Mouse (Mus musculus) embryonic facial prominence, embryonic 11.5 days (tissue): ENCODE results near the gene Dlec1. TPM values are rescaled to one million over a fixed set of nuclear protein-coding genes. Genes with fewer than 3 reads are reported as not detected.

ENCODE experiments used
- ATAC-seq: fragments of 200-750 bp; cut with Nextera tagmentation; replicated peaks from 2 replicates; pipeline ENCODE4 v1.8.0; 2017; ENCODE audit warnings: low read depth; ENCODE audit not compliant: insufficient number of reproducible peaks, low FRiP score, low TSS enrichment
- DNase-seq: peaks from one replicate; pipeline ENCODE4 v3.0.0-alpha.2; 2015; ENCODE audit warnings: low spot score
- H3K27ac ChIP-seq: fragments of 300-500 bp; sonication (generic); replicated peaks from 2 replicates; pipeline ENCODE4 v1.5.1; 2014; ENCODE audit warnings: mild to moderate bottlenecking, low read depth, low read length, control low read depth
- H3K27me3 ChIP-seq: fragments of 300-500 bp; sonication (generic); 2 replicates; pipeline ENCODE4 v1.6.1; 2014; ENCODE audit warnings: mild to moderate bottlenecking, low read length, moderate library complexity, mixed read lengths; ENCODE audit not compliant: control insufficient read depth, insufficient read depth
- H3K36me3 ChIP-seq: fragments of 300-500 bp; sonication (generic); replicated peaks from 2 replicates; pipeline ENCODE4 v1.6.1; 2014; ENCODE audit warnings: low read depth, mild to moderate bottlenecking, low read length, moderate library complexity, mixed read lengths; ENCODE audit not compliant: control insufficient read depth, insufficient read depth
- H3K4me1 ChIP-seq: fragments of 300-500 bp; sonication (generic); 2 replicates; pipeline ENCODE4 v1.6.1; 2014; ENCODE audit warnings: low read length, mixed read lengths; ENCODE audit not compliant: control insufficient read depth, insufficient read depth
- H3K4me2 ChIP-seq: fragments of 300-500 bp; sonication (generic); 2 replicates; pipeline ENCODE4 v1.6.1; 2014; ENCODE audit warnings: low read depth, mild to moderate bottlenecking, control low read depth, low read length, moderate library complexity
- H3K4me3 ChIP-seq: fragments of 300-500 bp; sonication (generic); 2 replicates; pipeline ENCODE4 v1.5.1; 2014; ENCODE audit warnings: low read depth, low read length, control low read depth
- H3K9ac ChIP-seq: fragments of 300-500 bp; sonication (generic); replicated peaks from 2 replicates; pipeline ENCODE4 v1.6.1; 2014; ENCODE audit warnings: mild to moderate bottlenecking, control low read depth, low read length
- H3K9me3 ChIP-seq: fragments of 300-500 bp; sonication (generic); replicated peaks from 2 replicates; pipeline ENCODE4 v1.6.1; 2016; ENCODE audit warnings: mild to moderate bottlenecking, low read length, inconsistent platforms, mixed read lengths; ENCODE audit not compliant: control insufficient read depth
- WGBS: fragments of 180-500 bp; shearing (Covaris S2); extraction: QIAGEN DNeasy Blood & Tissue Kit; methylation state at CpG from one replicate; pipeline ENCODE4 v1.1.7; 2014; 5-methylcytosine and 5-hydroxymethylcytosine counted together
- polyA plus RNA-seq: library from polyadenylated mRNA; unstranded; fragments of >200 nt; fragmentation: Nextera tagmentation; extraction: Ambion mirVana; gene quantifications from 2 replicates; pipeline ENCODE4 v1.2.1, GENCODE M21; 2014

Dlec1 gene
- polyA plus RNA-seq, 1 experiment from 2014 or later: 0.69 TPM

DNA sequence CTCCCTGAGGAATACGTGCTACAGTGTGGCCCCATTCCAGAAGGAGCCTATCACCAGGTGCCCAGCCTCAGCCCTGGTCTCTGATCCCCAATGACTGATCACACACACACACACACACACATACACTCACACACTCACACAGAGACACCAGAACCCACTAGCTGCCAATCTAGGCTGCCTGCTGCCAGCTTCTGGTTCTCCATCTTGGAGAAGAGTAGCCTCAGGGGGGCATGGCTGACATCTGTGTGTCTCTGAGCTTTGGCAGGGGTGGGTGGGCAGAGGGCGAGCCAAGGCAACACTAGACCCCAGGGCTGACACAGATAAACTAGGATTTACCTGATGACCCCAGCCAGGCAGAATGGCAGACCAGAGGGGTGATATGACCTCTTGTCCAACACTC, 36.6 kb downstream of the Dlec1 start:
- Histone ChIP-seq H3K4me1 (no peaks in the 10 kb centered on the region), H3K4me2 (no peak overlapping the region), H3K9ac (no peak overlapping the region), H3K27ac (no peak overlapping the region), H3K9me3 (no peaks in the 10 kb centered on the region), H3K4me3 (no peak overlapping the region), H3K27me3 (no peaks in the 10 kb centered on the region), H3K36me3 (no peaks in the 10 kb centered on the region)
- WGBS: 87% methylated on average over 2 of the region's 2 CpGs
- ATAC-seq: no peak
- DNase-seq: no peak

DNA sequence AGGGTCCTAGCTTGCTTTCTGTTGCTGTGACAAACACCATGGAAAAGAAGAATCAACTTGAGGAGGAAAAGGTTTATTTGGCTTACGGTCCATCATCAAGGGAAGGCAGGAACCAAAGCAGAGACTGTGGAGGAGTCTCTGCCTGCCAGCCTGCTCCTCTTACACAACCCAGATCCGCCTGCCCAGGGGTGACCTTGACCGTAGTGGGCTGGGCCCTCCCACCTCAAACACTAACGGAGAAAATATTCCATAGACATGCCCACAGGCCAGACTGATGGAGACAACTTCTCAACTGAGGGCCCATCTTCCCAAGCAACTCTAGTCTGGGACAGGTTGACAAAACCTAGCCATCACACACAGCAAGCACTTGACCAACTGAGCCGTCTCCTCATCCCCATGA, 39.8 kb downstream of the Dlec1 start:
- H3K9me3 ChIP-seq: no peaks in the 10 kb centered on the region
- no peaks in the 10 kb centered on the region for H3K27me3 ChIP-seq
- no peaks in the 10 kb centered on the region for H3K36me3 ChIP-seq
- ATAC-seq (no peak), DNase-seq (no peak)
- H3K4me2 ChIP-seq: no peak overlapping the region
- WGBS: 89% methylated on average over 5 of the region's 5 CpGs
- H3K9ac ChIP-seq: no peak overlapping the region
- H3K27ac ChIP-seq: no peak overlapping the region
- H3K4me3 ChIP-seq: no peak overlapping the region
- H3K4me1 ChIP-seq: no peaks in the 10 kb centered on the region

DNA sequence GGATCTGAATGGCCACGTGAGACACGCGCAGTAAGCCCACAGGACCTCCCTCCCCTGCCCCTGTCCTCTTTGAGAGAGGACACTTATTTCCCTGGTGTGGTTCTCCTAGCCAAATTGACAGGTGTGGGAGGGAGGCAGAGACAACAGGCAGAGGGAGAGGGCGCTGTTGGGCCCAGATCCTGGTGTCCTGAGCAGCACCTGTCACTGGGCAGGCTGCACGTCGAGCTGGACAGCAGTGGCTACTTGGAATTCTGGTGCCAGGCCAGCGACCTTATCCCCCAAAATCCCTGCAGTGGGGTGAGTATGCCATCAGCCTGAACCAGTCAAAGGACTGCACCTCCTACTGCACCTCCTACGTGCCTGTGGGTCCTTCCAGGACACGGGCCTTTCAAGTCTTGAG, 41.1 kb downstream of the Dlec1 start:
- Histone ChIP-seq H3K9me3 (no peaks in the 10 kb centered on the region), H3K4me2 (no peak overlapping the region), H3K4me3 (no peak overlapping the region), H3K4me1 (no peaks in the 10 kb centered on the region), H3K27ac (no peak overlapping the region), H3K9ac (no peak overlapping the region), H3K36me3 (no peaks in the 10 kb centered on the region), H3K27me3 (no peaks in the 10 kb centered on the region)
- DNase-seq (no peak), ATAC-seq (no peak)
- 68% methylated on average over 9 of the region's 9 CpGs for WGBS

DNA sequence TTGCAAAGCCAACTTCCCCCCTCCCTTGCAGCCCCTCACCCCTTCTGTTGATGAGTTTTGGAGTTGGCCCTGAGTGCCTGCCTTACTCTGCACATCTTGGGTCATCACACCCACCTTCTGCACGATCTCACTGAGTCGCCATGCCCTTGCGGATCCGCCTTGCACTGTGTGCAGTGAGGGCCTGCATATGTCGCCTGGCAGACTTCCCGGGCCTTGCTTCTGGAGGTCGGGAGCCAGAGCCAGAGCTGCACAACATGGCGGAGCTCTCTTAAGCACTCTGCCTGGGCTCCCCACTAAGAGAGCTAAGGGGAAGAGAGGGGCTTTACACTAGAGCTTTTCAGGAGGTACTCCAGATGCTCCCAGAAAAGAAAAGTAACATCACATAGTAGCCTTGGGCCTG, 42.4 kb downstream of the Dlec1 start:
- Histone ChIP-seq H3K4me2 (no peak overlapping the region), H3K9ac (no peak overlapping the region), H3K27me3 (no peaks in the 10 kb centered on the region), H3K36me3 (no peaks in the 10 kb centered on the region), H3K4me1 (no peaks in the 10 kb centered on the region), H3K4me3 (no peak overlapping the region), H3K27ac (no peak overlapping the region), H3K9me3 (no peaks in the 10 kb centered on the region)
- ATAC-seq (no peak), DNase-seq (no peak)
- 82% methylated on average over 8 of the region's 8 CpGs for WGBS

DNA sequence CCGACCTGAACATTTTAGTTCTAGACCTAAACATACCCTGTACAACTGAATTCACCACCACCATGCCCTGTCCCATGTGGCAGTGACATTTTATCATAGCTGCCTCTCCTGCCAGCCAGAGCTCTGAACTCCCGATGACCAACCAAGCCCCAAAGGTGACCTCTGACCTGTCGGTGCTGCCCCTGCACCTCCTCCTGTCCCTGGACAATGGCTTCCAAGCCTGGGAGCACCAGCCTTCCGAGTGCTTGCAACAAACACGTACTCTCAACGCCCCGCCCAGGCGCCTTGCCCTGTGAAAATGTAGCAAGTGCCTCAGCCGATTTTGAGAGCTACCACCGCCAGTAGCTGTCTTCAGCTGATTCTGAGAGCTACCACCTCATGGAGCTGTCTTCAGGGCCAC, 42.9 kb downstream of the Dlec1 start:
- ATAC-seq: no peak

DNA sequence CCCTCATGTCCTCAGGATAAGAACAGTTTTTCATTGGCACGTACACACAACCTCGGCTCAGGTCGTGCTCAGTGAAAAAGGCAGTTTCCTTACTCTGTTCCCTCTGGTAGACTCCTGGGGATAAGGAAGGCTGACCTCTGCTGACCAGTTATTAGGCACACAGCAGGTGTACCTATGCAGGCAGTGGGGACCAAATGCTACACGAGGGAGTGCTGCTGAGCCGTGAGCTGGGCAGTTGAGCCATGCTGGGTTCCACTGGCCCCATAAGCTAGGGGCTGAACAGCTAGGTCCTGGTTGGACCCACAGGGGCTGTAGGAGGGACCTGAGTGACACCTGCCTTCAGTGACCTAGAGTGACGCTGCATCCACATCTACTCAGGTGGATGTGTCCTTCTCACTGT, 43.4 kb downstream of the Dlec1 start:
- ATAC-seq: no peak
- H3K4me3 ChIP-seq: no peak overlapping the region
- no peaks in the 10 kb centered on the region for H3K27me3 ChIP-seq
- no peak overlapping the region for H3K4me2 ChIP-seq
- no peak overlapping the region for H3K27ac ChIP-seq
- H3K9ac ChIP-seq: no peak overlapping the region
- WGBS: 59% methylated on average over 6 of the region's 6 CpGs
- no peaks in the 10 kb centered on the region for H3K4me1 ChIP-seq
- DNase-seq: no peak
- no peaks in the 10 kb centered on the region for H3K9me3 ChIP-seq
- H3K36me3 ChIP-seq: no peaks in the 10 kb centered on the region

More for the DNA sequence above, 42.9 kb downstream of the Dlec1 start:
- DNase-seq: no peak
- no peaks in the 10 kb centered on the region for H3K27me3 ChIP-seq
- no peak overlapping the region for H3K27ac ChIP-seq
- H3K4me2 ChIP-seq: no peak overlapping the region
- 52% methylated on average over 10 of the region's 10 CpGs for WGBS
- no peaks in the 10 kb centered on the region for H3K9me3 ChIP-seq
- H3K4me1 ChIP-seq: no peaks in the 10 kb centered on the region
- H3K36me3 ChIP-seq: no peaks in the 10 kb centered on the region
- no peak overlapping the region for H3K4me3 ChIP-seq
- no peak overlapping the region for H3K9ac ChIP-seq

DNA sequence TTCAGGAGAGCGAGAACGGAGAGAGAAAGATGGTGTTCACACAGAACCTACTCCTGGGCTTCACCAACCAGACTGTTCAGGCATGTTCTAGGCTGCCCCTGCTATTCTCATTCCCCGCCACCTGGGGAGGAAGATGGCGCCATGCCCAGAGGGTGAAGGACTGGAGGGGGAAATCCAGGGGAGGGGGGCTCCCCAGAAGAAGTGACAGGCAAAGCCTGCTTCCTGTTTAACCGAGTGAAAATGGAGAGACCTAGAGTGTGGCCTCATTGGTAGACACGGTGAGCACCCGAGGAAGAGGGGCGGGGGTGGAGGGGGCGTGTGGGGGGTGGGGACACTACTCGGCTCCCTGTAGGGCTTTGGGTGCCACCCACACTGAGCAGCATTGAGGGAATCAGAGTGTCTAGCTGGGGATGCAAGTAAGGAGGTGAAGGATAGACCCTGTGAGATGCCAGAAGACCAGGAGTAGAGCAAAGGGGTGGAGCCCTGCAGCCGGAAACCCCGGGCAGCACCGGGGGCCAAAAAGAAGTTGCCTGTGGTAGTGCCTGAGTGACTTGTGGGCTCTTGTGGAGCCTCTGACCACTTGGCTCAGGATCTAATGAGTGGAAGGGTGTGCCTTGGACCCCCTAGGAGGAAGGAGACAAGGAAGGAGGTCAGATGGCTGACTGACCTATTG, 44.0 kb downstream of the Dlec1 start:
- 76% methylated on average over 13 of the region's 13 CpGs for WGBS
- H3K9me3 ChIP-seq: no peaks in the 10 kb centered on the region
- H3K4me1 ChIP-seq: no peaks in the 10 kb centered on the region
- H3K4me2 ChIP-seq: no peak overlapping the region
- no peak overlapping the region for H3K9ac ChIP-seq
- ATAC-seq (no peak), DNase-seq (no peak)
- H3K27ac ChIP-seq: no peak overlapping the region
- no peak overlapping the region for H3K4me3 ChIP-seq
- no peaks in the 10 kb centered on the region for H3K27me3 ChIP-seq
- no peaks in the 10 kb centered on the region for H3K36me3 ChIP-seq

DNA sequence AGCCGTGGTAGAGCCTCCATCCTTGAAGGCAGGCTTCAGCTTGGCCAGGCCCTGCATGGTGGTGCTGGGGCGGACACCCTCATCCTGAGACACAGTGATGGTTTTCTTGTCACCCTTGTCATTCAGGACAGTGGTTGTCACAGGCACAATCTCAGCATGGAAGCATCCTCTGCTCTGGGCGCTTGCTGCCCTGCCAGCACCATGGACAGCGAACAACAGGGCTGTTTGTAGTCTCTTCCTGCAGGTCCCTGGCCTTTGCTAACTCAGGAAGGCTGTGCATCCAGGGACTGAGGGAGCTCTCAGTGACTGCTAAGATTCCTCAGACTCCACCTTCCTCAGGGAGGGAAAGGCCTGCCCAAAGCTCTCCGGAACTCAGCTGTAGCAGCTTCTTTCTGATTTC, 47.3 kb downstream of the Dlec1 start:
- H3K4me2 ChIP-seq: no peak overlapping the region
- WGBS: 18% methylated on average over 5 of the region's 5 CpGs
- H3K36me3 ChIP-seq: no peaks in the 10 kb centered on the region
- H3K27ac ChIP-seq: no peak overlapping the region
- ATAC-seq (no peak), DNase-seq (peak; percentile 84)
- H3K4me1 ChIP-seq: no peaks in the 10 kb centered on the region
- H3K27me3 ChIP-seq: no peaks in the 10 kb centered on the region
- H3K9me3 ChIP-seq: no peaks in the 10 kb centered on the region
- H3K4me3 ChIP-seq: no peak overlapping the region
- no peak overlapping the region for H3K9ac ChIP-seq
